Mouse (Mus musculus): ENCODE data around the gene Map7. TPM values are rescaled to one million over a fixed set of nuclear protein-coding genes. Genes with fewer than 3 reads are reported as not detected.

The Map7 gene
- polyA plus RNA-seq (2014; fragmentation: Nextera tagmentation; extraction: Ambion mirVana): 4.8 and 5.7 TPM in 2 replicates

DNA sequence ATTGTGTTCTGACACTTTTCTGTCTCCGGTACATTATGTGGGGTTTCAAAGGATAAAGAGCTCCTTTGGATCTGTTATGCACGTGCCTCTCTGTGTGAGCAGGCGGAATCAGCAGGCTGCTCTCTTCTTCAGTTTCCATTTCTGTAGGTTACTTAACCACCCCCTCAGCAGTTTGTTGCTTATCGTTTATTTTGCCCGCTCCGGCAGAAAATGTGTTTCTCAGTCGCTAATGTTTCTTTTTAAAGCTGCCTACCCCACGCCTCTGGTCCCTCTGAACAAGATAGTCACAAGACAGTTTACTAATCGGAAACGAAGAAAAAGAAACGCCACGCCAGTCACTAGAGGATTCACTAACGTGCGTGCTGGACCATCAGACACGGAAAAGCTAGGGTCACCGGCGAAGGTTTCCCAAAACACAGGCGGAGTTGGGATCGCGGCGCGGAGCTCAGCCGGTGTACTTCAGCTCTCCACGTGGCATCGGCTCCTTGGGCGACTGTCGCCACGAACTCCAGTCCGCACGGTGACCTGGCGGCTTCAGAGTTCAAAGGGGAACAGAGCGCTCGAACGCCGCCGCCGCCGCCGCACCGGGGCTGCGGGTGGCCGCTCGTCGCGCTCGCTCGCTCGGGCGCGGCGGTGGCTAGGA lies at the start of gene Map7:
Map7 (plus strand) TSS at position 342 of the 643 bp plus-strand sequence.
- Histone ChIP-seq H3K4me3 (ENCODE audit: low read depth, low read length) (peak within 1 kb of the TSS; percentile 74), H3K27ac (replicated peaks; ENCODE audit: low read depth, low read length) (peak within 1 kb of the TSS; percentile 32; the same call in 1 of the 2 replicates), H3K9me3 (replicated peaks; ENCODE audit: control insufficient read depth, low read length) (no peaks in the 10 kb centered on the region), H3K4me2 (ENCODE audit: low read depth, low read length) (peak within 1 kb of the TSS; percentile 95), H3K9ac (replicated peaks; ENCODE audit: low read length) (peak within 1 kb of the TSS; percentile 37), H3K27me3 (ENCODE audit: control insufficient read depth, insufficient read depth, low read length) (peaks cover 18% of the 10 kb centered on the region), H3K4me1 (ENCODE audit: control insufficient read depth, insufficient read depth, low read length) (no peaks in the 10 kb centered on the region), H3K36me3 (replicated peaks; ENCODE audit: control insufficient read depth, insufficient read depth, low read depth, low read length) (no peaks in the 10 kb centered on the region)
- DNase-seq (ENCODE audit: low spot score) (peak; percentile 30), ATAC-seq (replicated peaks; ENCODE audit: insufficient number of reproducible peaks, low FRiP score, low TSS enrichment, low read depth) (no peak)
- 5% methylated on average over 46 of the region's 51 CpGs for WGBS

DNA sequence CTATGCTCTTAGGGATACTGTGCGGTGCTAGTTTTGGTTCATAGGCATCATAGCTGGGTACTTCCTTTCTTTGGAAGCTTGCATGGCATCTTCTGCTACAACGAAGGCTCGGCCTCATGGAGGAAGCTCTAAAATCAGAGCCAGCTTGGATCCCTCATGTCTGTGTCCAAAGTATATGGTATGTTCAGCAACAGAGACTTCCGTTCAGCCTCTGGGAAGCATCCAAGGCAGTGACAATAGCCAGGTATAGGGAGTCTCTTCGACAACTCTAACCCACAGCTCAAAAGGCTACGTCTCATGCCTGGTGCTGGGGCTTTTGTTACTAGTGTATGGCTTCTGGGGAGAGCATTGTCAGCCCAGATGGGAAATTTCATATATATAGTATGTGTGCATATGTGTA lies 46.8 kb upstream of the Map7 start:
- Histone ChIP-seq H3K9me3 (replicated peaks; ENCODE audit: control insufficient read depth, low read length) (no peaks in the 10 kb centered on the region), H3K27me3 (ENCODE audit: control insufficient read depth, insufficient read depth, low read length) (no peaks in the 10 kb centered on the region), H3K4me2 (ENCODE audit: low read depth, low read length) (no peak overlapping the region), H3K4me3 (ENCODE audit: low read depth, low read length) (no peak overlapping the region), H3K36me3 (replicated peaks; ENCODE audit: control insufficient read depth, insufficient read depth, low read depth, low read length) (no peaks in the 10 kb centered on the region), H3K9ac (replicated peaks; ENCODE audit: low read length) (no peak overlapping the region), H3K4me1 (ENCODE audit: control insufficient read depth, insufficient read depth, low read length) (no peaks in the 10 kb centered on the region), H3K27ac (replicated peaks; ENCODE audit: low read depth, low read length) (no peak overlapping the region)
- WGBS: 95% methylated on average over 6 of the region's 6 CpGs
- no peak for ATAC-seq (replicated peaks; ENCODE audit: insufficient number of reproducible peaks, low FRiP score, low TSS enrichment, low read depth)
- no peak for DNase-seq (ENCODE audit: low spot score)

- Histone ChIP-seq H3K27me3 (ENCODE audit: control insufficient read depth, insufficient read depth, low read length) (no peaks in the 10 kb centered on the region), H3K9me3 (replicated peaks; ENCODE audit: control insufficient read depth, low read length) (no peaks in the 10 kb centered on the region), H3K27ac (replicated peaks; ENCODE audit: low read depth, low read length) (no peak overlapping the region), H3K9ac (replicated peaks; ENCODE audit: low read length) (no peak overlapping the region), H3K4me1 (ENCODE audit: control insufficient read depth, insufficient read depth, low read length) (no peaks in the 10 kb centered on the region), H3K36me3 (replicated peaks; ENCODE audit: control insufficient read depth, insufficient read depth, low read depth, low read length) (no peaks in the 10 kb centered on the region), H3K4me2 (ENCODE audit: low read depth, low read length) (no peak overlapping the region), H3K4me3 (ENCODE audit: low read depth, low read length) (no peak overlapping the region)
- ATAC-seq (replicated peaks; ENCODE audit: insufficient number of reproducible peaks, low FRiP score, low TSS enrichment, low read depth) (no peak), DNase-seq (ENCODE audit: low spot score) (no peak)
- WGBS: 69% methylated on average over 8 of the region's 8 CpGs
Observed at GRCm38 (mm10) chr10:20104271-20104931, 43.9 kb upstream of the Map7 start.

DNA sequence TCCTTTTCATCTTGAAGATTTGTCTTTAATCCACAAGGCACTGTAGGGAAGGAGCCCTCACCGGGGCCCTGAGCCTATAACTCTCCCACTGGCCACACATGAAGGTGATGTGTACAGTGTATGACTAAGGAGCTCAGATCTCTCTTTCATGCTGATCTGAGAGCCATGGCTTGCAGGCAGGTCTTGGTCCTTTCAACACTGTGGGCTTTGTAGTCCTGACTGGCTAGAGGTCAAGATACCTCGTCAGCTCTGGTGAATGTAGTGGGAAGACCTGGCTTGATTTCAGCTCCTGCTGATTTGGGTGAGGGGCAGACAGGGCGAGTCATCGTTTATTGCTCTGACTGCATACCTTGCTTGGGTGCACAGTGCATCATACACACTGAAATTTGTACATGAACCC lies 42.7 kb upstream of the Map7 start:
- Histone ChIP-seq H3K4me2 (ENCODE audit: low read depth, low read length) (no peak overlapping the region), H3K27ac (replicated peaks; ENCODE audit: low read depth, low read length) (no peak overlapping the region), H3K4me1 (ENCODE audit: control insufficient read depth, insufficient read depth, low read length) (no peaks in the 10 kb centered on the region), H3K9me3 (replicated peaks; ENCODE audit: control insufficient read depth, low read length) (no peaks in the 10 kb centered on the region), H3K4me3 (ENCODE audit: low read depth, low read length) (no peak overlapping the region), H3K9ac (replicated peaks; ENCODE audit: low read length) (no peak overlapping the region), H3K36me3 (replicated peaks; ENCODE audit: control insufficient read depth, insufficient read depth, low read depth, low read length) (no peaks in the 10 kb centered on the region), H3K27me3 (ENCODE audit: control insufficient read depth, insufficient read depth, low read length) (no peaks in the 10 kb centered on the region)
- no peak for DNase-seq (ENCODE audit: low spot score)
- WGBS: 73% methylated on average over 4 of the region's 4 CpGs
- ATAC-seq (replicated peaks; ENCODE audit: insufficient number of reproducible peaks, low FRiP score, low TSS enrichment, low read depth): no peak

DNA sequence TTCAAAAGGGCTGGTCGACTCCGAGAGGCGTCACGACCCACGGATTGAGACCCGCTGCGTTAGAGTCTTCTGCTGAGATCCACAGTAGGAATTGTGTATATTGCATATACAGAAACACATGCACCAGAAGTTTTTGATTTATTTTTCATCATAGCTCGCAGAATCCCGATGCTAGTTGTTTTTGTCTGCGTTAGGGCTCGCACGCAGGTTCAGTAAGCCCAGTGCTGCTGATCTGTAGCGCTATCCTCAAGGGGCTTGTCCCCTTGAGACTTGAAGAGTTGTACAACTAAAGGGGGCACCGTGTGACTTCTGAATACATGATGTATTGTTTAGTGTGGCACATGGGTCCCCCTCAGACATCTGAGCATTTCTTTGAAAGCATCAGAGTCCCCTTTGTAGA lies 41.2 kb upstream of the Map7 start:
- no peak for DNase-seq (ENCODE audit: low spot score)
- ATAC-seq (replicated peaks; ENCODE audit: insufficient number of reproducible peaks, low FRiP score, low TSS enrichment, low read depth): no peak
- Histone ChIP-seq H3K4me3 (ENCODE audit: low read depth, low read length) (no peak overlapping the region), H3K9ac (replicated peaks; ENCODE audit: low read length) (no peak overlapping the region), H3K9me3 (replicated peaks; ENCODE audit: control insufficient read depth, low read length) (no peaks in the 10 kb centered on the region), H3K27ac (replicated peaks; ENCODE audit: low read depth, low read length) (no peak overlapping the region), H3K36me3 (replicated peaks; ENCODE audit: control insufficient read depth, insufficient read depth, low read depth, low read length) (no peaks in the 10 kb centered on the region), H3K4me1 (ENCODE audit: control insufficient read depth, insufficient read depth, low read length) (no peaks in the 10 kb centered on the region), H3K27me3 (ENCODE audit: control insufficient read depth, insufficient read depth, low read length) (no peaks in the 10 kb centered on the region), H3K4me2 (ENCODE audit: low read depth, low read length) (no peak overlapping the region)
- 93% methylated on average over 14 of the region's 14 CpGs for WGBS

- DNase-seq (ENCODE audit: low spot score): no peak
- Histone ChIP-seq H3K9me3 (replicated peaks; ENCODE audit: control insufficient read depth, low read length) (no peaks in the 10 kb centered on the region), H3K36me3 (replicated peaks; ENCODE audit: control insufficient read depth, insufficient read depth, low read depth, low read length) (no peaks in the 10 kb centered on the region), H3K4me2 (ENCODE audit: low read depth, low read length) (no peak overlapping the region), H3K4me3 (ENCODE audit: low read depth, low read length) (no peak overlapping the region), H3K27me3 (ENCODE audit: control insufficient read depth, insufficient read depth, low read length) (no peaks in the 10 kb centered on the region), H3K9ac (replicated peaks; ENCODE audit: low read length) (no peak overlapping the region), H3K4me1 (ENCODE audit: control insufficient read depth, insufficient read depth, low read length) (no peaks in the 10 kb centered on the region), H3K27ac (replicated peaks; ENCODE audit: low read depth, low read length) (no peak overlapping the region)
- WGBS: 86% methylated on average over 5 of the region's 5 CpGs
- ATAC-seq (replicated peaks; ENCODE audit: insufficient number of reproducible peaks, low FRiP score, low TSS enrichment, low read depth): no peak
Observed at GRCm38 (mm10) chr10:20111508-20111907, 36.8 kb upstream of the Map7 start.

- no peaks in the 10 kb centered on the region for H3K27me3 ChIP-seq (ENCODE audit: control insufficient read depth, insufficient read depth, low read length)
- DNase-seq (ENCODE audit: low spot score): no peak
- no peaks in the 10 kb centered on the region for H3K4me1 ChIP-seq (ENCODE audit: control insufficient read depth, insufficient read depth, low read length)
- H3K27ac ChIP-seq (replicated peaks; ENCODE audit: low read depth, low read length): no peak overlapping the region
- H3K9ac ChIP-seq (replicated peaks; ENCODE audit: low read length): no peak overlapping the region
- 89% methylated on average over 18 of the region's 18 CpGs for WGBS
- no peak overlapping the region for H3K4me2 ChIP-seq (ENCODE audit: low read depth, low read length)
- H3K9me3 ChIP-seq (replicated peaks; ENCODE audit: control insufficient read depth, low read length): no peaks in the 10 kb centered on the region
- no peak for ATAC-seq (replicated peaks; ENCODE audit: insufficient number of reproducible peaks, low FRiP score, low TSS enrichment, low read depth)
- H3K36me3 ChIP-seq (replicated peaks; ENCODE audit: control insufficient read depth, insufficient read depth, low read depth, low read length): no peaks in the 10 kb centered on the region
- no peak overlapping the region for H3K4me3 ChIP-seq (ENCODE audit: low read depth, low read length)
Observed at GRCm38 (mm10) chr10:20112026-20112973, 36.0 kb upstream of the Map7 start.
